Mouse (Mus musculus) ES-Bruce4 (cell line): ENCODE results near the gene Mitf.

Experiments
- EP300 ChIP-seq: IDR thresholded peaks from 2 replicates; pipeline ENCODE4 v1.6.1; 2011; ENCODE audit warnings: low read depth, low read length; ENCODE audit not compliant: insufficient read depth
- POLR2A ChIP-seq: IDR thresholded peaks from one replicate; pipeline ENCODE4 v1.8.1; 2011; ENCODE audit warnings: low read length; ENCODE audit not compliant: insufficient read depth

- TF ChIP-seq POLR2A (no peak), EP300 (no peak)
These were observed 12.1 kb downstream of the Mitf start for GRCm38 (mm10) chr6:97818948-97819347.
